Mouse (Mus musculus) B cell, adult 62 days (primary cell): ENCODE data around the gene Oosp2. TPM values are rescaled to one million over a fixed set of nuclear protein-coding genes. Genes with fewer than 3 reads are reported as not detected.

Source experiments
- total RNA-seq: library from RNA; stranded (reverse); gene quantifications from 4 replicates; pipeline ENCODE4 v1.2.4, GENCODE M21; 2023

Gene Oosp2
- total RNA-seq, result not detected in 4 replicates

DNA sequence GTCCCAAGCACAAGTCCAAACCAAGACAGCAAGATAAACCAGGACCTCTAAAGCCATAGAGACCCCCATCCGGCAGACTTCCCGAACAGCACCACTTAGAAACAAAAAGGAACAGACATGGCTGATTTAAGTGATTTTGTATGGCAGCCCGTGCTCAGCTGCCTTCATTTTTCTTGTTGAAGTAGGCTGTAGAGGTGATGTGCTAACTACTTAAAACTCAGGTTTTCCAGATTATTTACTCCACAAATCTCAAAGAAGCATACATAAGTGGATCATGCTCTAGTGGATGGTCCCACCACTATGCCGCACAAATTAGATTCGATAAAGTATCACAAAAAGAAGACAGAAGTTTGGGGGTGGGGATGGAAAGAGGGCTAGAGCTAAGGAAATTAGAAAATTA lies at the start of gene Oosp2:
Oosp2 (minus strand) TSS at position 101 of the 400 bp plus-strand sequence.

DNA sequence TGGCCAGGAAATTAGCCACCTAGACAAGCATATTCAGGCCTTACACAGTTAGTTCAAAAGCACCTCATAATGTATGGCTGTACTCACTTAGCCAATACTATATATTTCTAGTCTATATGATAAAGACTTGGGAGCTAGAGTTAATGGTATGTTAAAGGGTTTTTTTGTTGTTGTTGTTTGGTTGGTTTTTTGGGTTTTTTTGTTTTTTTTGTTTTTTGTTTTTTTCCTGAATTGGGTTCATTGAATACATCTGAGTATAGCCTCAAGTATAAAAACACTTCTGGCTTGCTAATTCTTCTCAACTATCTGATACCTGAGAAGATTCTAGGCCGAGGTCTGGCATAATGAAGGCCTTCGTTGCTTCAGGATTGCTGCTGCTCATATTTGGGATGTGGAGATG lies 36.4 kb upstream of the Oosp2 start, which contains the start of gene Oosp3:
Oosp3 (plus strand) TSS at position 301 of the 400 bp plus-strand sequence.

DNA sequence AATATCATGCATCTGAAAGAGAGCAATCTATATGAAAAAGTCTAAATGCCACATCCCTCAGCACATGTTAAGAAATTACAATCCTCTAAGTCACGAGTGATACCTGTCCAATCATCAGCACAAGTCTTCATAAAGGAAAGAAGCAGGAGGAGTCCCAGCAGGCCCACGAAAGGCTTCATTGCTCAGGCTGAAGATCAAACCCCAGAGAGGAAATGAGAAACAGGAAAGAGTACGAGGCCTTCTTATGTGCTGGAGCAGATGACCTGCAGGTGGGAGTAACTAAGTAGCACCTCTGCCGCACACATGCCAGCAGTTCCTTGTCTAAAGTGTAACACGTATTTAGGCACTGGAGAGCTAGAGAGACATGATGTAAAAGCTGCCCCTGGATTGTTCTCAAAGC lies 30.5 kb upstream of the Oosp2 start, which contains the start of gene Oosp1:
Oosp1 (minus strand) TSS at position 312 of the 400 bp plus-strand sequence.

DNA sequence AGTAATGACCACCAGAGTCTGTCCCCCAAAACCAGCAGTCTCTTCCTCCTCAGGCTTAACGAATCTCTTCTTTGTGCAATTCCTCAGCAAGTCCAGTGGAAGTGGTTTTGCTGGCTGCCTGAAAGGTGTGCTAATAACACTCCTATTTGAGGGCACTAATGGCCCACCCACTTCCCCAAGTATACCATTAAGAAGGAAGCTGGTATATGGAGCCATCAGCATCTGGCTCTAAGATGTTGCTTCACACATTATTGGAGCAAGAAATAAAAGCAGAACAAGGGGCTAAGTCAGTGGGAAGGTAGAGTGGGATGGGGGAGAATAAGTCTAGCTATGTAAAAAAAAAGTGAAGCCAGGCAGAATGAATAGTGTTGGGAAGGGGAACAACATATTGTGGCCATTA lies 19.6 kb downstream of the Oosp2 start, which contains the start of gene Ms4a3:
Ms4a3 (minus strand) TSS at position 120 of the 400 bp plus-strand sequence.

DNA sequence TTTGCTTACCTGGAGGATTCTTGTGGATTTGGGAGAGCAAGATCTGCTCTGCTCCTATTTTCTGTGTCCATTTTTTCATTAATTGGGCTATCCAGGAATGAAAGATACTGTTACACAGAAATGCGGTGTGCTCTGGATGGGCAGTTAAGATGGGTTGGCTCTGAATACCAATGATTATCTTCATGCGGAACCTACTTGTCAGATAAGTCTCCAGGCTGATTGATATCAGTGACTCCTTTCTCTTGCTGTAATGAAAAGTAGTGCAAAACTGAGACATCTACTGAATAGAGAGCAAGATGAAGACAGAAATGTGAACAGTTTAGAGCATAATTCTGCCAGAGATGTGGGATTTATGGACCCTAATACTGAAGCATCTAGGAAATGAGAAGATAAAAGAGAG lies 36.8 kb downstream of the Oosp2 start, which contains the start of gene Ms4a2:
Ms4a2 (minus strand) TSS at position 169 of the 400 bp plus-strand sequence.

DNA sequence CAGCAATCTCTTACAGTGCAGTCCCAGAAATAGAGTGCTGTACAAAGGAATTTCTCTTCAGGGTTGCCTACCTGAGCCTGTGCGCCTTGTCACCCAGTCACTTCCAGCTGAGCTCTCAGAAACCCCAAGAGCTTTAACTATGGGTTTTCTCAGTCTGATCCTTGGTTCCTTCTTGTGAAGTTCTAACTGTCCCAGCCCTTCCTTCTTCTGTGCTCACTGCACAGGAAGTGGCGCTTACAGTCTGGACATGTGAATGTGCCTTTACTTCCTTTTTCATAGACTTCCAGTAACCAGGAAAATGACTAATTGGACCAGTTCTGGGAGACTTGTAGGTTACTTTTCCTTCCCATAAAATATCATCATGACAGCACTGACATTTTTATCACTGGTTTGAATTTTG lies 55.8 kb downstream of the Oosp2 start, which contains the start of gene Ms4a6d:
Ms4a6d (minus strand) TSS at position 247 of the 400 bp plus-strand sequence.

Other genes with a start within 250 kb of the Oosp2 start
- gene Ms4a4b, start 217.0 kb downstream of the Oosp2 start, total RNA-seq, result 16.3 to 21.1 TPM (median 18.4 TPM) in 4 replicates
- 15.3 to 23.6 TPM (median 17.7 TPM) in 4 replicates for gene Ms4a6c, start 191.2 kb downstream of the Oosp2 start, total RNA-seq
- gene Gm8369, start 174.6 kb downstream of the Oosp2 start, total RNA-seq, result 187 to 210 TPM (median 201 TPM) in 4 replicates
- gene Ms4a6b, start 144.0 kb downstream of the Oosp2 start, total RNA-seq, result 70.8 to 89.5 TPM (median 81.5 TPM) in 4 replicates
- gene Ms4a4d, start 123.8 kb downstream of the Oosp2 start, total RNA-seq, result 0.51 TPM in 1 of 4 replicates, not detected in the others
- gene Ms4a6d, start 55.7 kb downstream of the Oosp2 start, total RNA-seq, result 2.6 to 3.6 TPM (median 3.3 TPM) in 4 replicates
- not detected in 4 replicates for gene Ms4a2, start 36.8 kb downstream of the Oosp2 start, total RNA-seq
- not detected in 4 replicates for gene Ms4a3, start 19.7 kb downstream of the Oosp2 start, total RNA-seq
- 1.4 to 3.7 TPM (median 1.9 TPM) in 4 replicates for gene Oosp1, start 30.6 kb upstream of the Oosp2 start, total RNA-seq
- gene Oosp3, start 36.5 kb upstream of the Oosp2 start, total RNA-seq, result not detected in 4 replicates
- not detected in 4 replicates for gene Gif, start 87.0 kb upstream of the Oosp2 start, total RNA-seq
- 28.4 to 34.4 TPM (median 30.1 TPM) in 4 replicates for gene Mrpl16, start 109.8 kb upstream of the Oosp2 start, total RNA-seq
- 0.39 to 1.0 TPM (median 0.71 TPM) in 4 replicates for gene Stx3, start 158.8 kb upstream of the Oosp2 start, total RNA-seq
- gene Olfr1417, start 178.7 kb upstream of the Oosp2 start, total RNA-seq, result not detected in 4 replicates
- not detected in 4 replicates for gene Olfr1418, start 200.5 kb upstream of the Oosp2 start, total RNA-seq
- gene Olfr1419, start 214.5 kb upstream of the Oosp2 start, total RNA-seq, result not detected in 4 replicates
- not detected in 4 replicates for gene Olfr1420, start 226.0 kb upstream of the Oosp2 start, total RNA-seq